Mouse (Mus musculus): ENCODE results near the gene Gemin7.
A peak's percentile ranks its signal among the peaks of the same experiment; 100 is the strongest.

GRCm38 (mm10) chr7:19543584-19543983 lies 33.8 kb downstream of the Gemin7 start:
- peak; percentile 62 for TF ChIP-seq CTCF (IDR thresholded peaks at IDR 0.05; ENCODE audit: low read depth)
- no peak for TF ChIP-seq EP300 (IDR thresholded peaks at IDR 0.05; ENCODE audit: low read depth)

Measured in liver, postnatal 0 days (tissue).